Mouse (Mus musculus) embryonic facial prominence, embryonic 12.5 days (tissue): Measurements from ENCODE around the gene Ctsm. TPM values are rescaled to one million over a fixed set of nuclear protein-coding genes. Genes with fewer than 3 reads are reported as not detected.
"Not testable (repeated sequence)": the region's sequence is repeated elsewhere in the genome, so short reads cannot be mapped to it uniquely, and the experiment has no call there.

Experiments
- ATAC-seq: fragments of 200-750 bp; cut with Nextera tagmentation; 2 replicates; pipeline ENCODE4 v1.8.0; 2017; ENCODE audit not compliant: insufficient number of reproducible peaks, insufficient read depth, low FRiP score, low TSS enrichment
- H3K27ac ChIP-seq: fragments of 300-500 bp; sonication (generic); 2 replicates; pipeline ENCODE4 v1.5.1; 2016; ENCODE audit warnings: mild to moderate bottlenecking
- H3K27me3 ChIP-seq: fragments of 300-500 bp; sonication (generic); 2 replicates; pipeline ENCODE4 v1.6.1; 2016; ENCODE audit warnings: mild to moderate bottlenecking, moderate library complexity
- H3K36me3 ChIP-seq: fragments of 300-500 bp; sonication (generic); 2 replicates; pipeline ENCODE4 v1.6.1; 2016; ENCODE audit warnings: mild to moderate bottlenecking
- H3K4me1 ChIP-seq: fragments of 300-500 bp; sonication (generic); 2 replicates; pipeline ENCODE4 v1.6.1; 2016
- H3K4me2 ChIP-seq: fragments of 300-500 bp; sonication (generic); replicated peaks from 2 replicates; pipeline ENCODE4 v1.6.1; 2016; ENCODE audit warnings: mild to moderate bottlenecking, moderate library complexity
- H3K4me3 ChIP-seq: fragments of 300-500 bp; sonication (generic); 2 replicates; pipeline ENCODE4 v1.5.1; 2016; ENCODE audit warnings: mild to moderate bottlenecking
- H3K9ac ChIP-seq: fragments of 300-500 bp; sonication (generic); 2 replicates; pipeline ENCODE4 v1.6.1; 2016; ENCODE audit warnings: mild to moderate bottlenecking, moderate library complexity
- H3K9me3 ChIP-seq: fragments of 300-500 bp; sonication (generic); 2 replicates; pipeline ENCODE4 v1.6.1; 2016; ENCODE audit warnings: mild to moderate bottlenecking, moderate library complexity
- WGBS: fragments of 180-500 bp; shearing (Covaris S2); methylation state at CpG from one replicate; pipeline ENCODE4 v1.1.7; 2016; 5-methylcytosine and 5-hydroxymethylcytosine counted together
- polyA plus RNA-seq: library from polyadenylated mRNA; unstranded; fragments of >200 nt; fragmentation: Nextera tagmentation; extraction: Ambion mirVana; gene quantifications from 2 replicates; pipeline ENCODE4 v1.2.1, GENCODE M21; 2016

Ctsm gene
- polyA plus RNA-seq, result not detected in 2 replicates

GRCm38 (mm10) chr13:61541631-61542030, at the start of gene Ctsm:
Ctsm (minus strand) TSS chr13:61541839.
- ATAC-seq, result no peak
- Histone ChIP-seq H3K36me3 (no peaks in the 10 kb centered on the region), H3K27me3 (no peaks in the 10 kb centered on the region), H3K4me3 (no peak within 1 kb of the TSS), H3K9me3 (peaks cover 8% of the 10 kb centered on the region), H3K4me1 (no peaks in the 10 kb centered on the region), H3K4me2 (no peak within 1 kb of the TSS), H3K9ac (no peak within 1 kb of the TSS), H3K27ac (no peak within 1 kb of the TSS)
- WGBS, result 60% methylated on average over 4 of the region's 4 CpGs

GRCm38 (mm10) chr13:61570027-61570426, 28.4 kb upstream of the Ctsm start, which contains the start of gene Cts3:
Cts3 (minus strand) TSS chr13:61570127.
- no peak within 1 kb of the TSS for H3K27ac ChIP-seq
- H3K4me1 ChIP-seq, result no peaks in the 10 kb centered on the region
- no peak for ATAC-seq
- H3K4me2 ChIP-seq, result no peak within 1 kb of the TSS
- H3K9me3 ChIP-seq, result peaks cover 14% of the 10 kb centered on the region
- no peaks in the 10 kb centered on the region for H3K36me3 ChIP-seq
- H3K27me3 ChIP-seq, result no peaks in the 10 kb centered on the region
- no peak within 1 kb of the TSS for H3K9ac ChIP-seq
- H3K4me3 ChIP-seq, result no peak within 1 kb of the TSS

- H3K4me3 ChIP-seq, H3K27me3 ChIP-seq, ATAC-seq, H3K36me3 ChIP-seq, H3K27ac ChIP-seq, H3K9ac ChIP-seq, H3K4me2 ChIP-seq, H3K4me1 ChIP-seq: not testable (repeated sequence)
- WGBS, result 44% methylated on average over 1 of the region's 1 CpGs
- H3K9me3 ChIP-seq, result peaks cover 14% of the 10 kb centered on the region
Measured at GRCm38 (mm10) chr13:61568074-61568473, 26.4 kb upstream of the Ctsm start, which contains the start of gene Gm49352. Gm49352 (minus strand) TSS chr13:61568174.

Other genes with a start within 250 kb of the Ctsm start
- gene Cts7, start 183.6 kb downstream of the Ctsm start, polyA plus RNA-seq, result not detected in 2 replicates
- gene Gm49352, start 26.3 kb upstream of the Ctsm start, polyA plus RNA-seq, result not detected in 2 replicates
- not detected in 2 replicates for gene Cts3, start 28.3 kb upstream of the Ctsm start, polyA plus RNA-seq